Mouse (Mus musculus) c-Kit-negative CD71-positive TER-119-positive erythroid progenitor cells, embryonic 14.5 days (primary cell): Measurements from ENCODE around the gene Cabp5.
"Not testable (repeated sequence)": the region's sequence is repeated elsewhere in the genome, so short reads cannot be mapped to it uniquely, and the experiment has no call there.

Source experiments
- DNase-seq: peaks from one replicate; pipeline ENCODE4 v3.0.0-alpha.2; 2013; ENCODE audit warnings: low read depth, low spot score

Gene Cabp5

DNA sequence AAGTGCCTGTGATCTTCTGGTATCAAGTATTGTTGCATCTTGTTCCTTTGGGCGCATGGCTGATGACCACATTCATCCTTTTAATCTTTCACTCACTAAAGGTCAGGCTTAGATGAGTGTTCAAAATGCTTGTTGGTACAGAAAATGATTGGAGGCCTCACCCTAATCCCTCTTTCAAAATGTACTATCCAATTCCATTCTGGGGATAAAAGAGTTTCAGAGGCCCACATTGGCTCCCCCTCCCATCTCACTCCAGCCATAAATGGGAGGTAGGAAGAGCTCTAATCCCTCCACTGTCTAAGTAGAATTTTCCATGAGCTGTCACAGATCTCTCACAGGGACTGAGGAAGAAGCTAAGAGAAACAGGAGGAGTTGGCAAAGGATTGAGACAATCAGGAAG, at the start of gene Cabp5:
Gene Cabp5, plus strand, starts transcription at position 301 of the 400 bp plus-strand sequence.
- no peak for DNase-seq

DNA sequence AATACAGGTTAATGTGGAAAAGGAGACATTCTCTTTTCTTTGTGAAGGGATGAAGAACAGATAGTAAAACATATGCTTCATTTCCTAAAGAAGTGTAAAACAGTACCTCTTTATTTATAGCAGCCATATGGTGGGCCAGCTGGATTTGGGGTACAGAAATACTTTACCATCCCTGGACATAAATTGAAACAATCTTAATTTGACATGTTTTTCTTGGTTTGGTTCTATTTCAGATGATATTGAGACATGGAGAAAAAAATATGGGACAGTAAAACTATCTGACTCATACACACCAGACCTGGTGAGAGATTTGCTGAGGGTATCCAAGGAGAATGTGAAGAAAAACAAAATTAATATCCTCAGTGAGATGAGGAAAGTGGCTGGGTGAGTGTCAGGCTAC, 42.0 kb upstream of the Cabp5 start:
- DNase-seq, result no peak

DNA sequence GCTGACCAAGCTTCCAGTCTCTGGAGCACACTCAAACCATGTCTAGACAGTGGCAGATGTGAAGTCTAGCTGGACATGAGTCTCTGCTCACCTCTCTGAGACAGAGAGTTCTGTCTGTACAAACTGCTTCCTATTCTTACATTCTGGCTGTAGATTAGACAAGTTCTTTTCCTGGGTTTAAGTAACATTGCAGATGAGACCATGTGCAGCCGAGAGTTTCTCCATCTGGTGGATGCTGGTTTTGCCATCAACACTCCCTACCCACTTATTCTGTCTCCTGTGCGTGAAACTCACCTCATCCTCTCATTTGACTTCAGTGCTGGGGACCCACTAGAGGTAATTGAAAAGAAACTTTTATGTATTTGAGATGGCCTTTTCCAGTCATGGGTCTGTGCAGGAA, 17.3 kb upstream of the Cabp5 start:
- DNase-seq, result no peak

DNA sequence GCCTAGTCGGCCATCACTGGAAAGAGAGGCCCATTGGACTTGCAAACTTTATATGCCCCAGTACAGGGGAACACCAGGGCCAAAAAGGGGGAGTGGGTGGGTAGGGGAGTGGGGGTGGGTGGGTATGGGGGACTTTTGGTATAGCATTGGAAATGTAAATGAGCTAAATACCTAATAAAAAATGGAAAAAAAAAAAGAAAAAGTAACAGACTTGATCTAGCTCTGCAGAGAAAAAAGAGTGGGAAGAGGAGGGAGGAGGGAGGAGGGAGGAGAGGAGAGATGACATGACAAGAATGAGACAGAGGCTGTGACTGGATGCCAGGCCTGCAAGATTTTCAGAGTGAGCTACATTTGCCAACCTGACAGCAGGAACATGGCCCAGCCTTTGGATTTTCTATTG, 52.6 kb downstream of the Cabp5 start, which contains the start of gene Bsph1:
Gene Bsph1, plus strand, starts transcription at position 301 of the 400 bp plus-strand sequence.
- DNase-seq, result not testable (repeated sequence)
